Mouse (Mus musculus) forebrain, embryonic 16.5 days (tissue): ENCODE results near the gene Gm45618. TPM values are rescaled to one million over a fixed set of nuclear protein-coding genes. Genes with fewer than 3 reads are reported as not detected.
A peak's percentile ranks its signal among the peaks of the same experiment; 100 is the strongest.

ENCODE experiments used
- ATAC-seq: fragments of 200-750 bp; cut with Nextera tagmentation; 2 replicates; pipeline ENCODE4 v1.8.0; 2017; ENCODE audit warnings: mild to moderate bottlenecking, moderate library complexity
- H3K27ac ChIP-seq: fragments of 300-500 bp; sonication (generic); 2 replicates; pipeline ENCODE4 v1.5.1; 2014; ENCODE audit warnings: low read length, control low read depth
- H3K27me3 ChIP-seq: fragments of 300-500 bp; sonication (generic); replicated peaks from 2 replicates; pipeline ENCODE4 v1.6.1; 2014; ENCODE audit warnings: low read length; ENCODE audit not compliant: control insufficient read depth, insufficient read depth
- H3K36me3 ChIP-seq: fragments of 300-500 bp; sonication (generic); 2 replicates; pipeline ENCODE4 v1.6.1; 2014; ENCODE audit not compliant: control insufficient read depth, insufficient read depth
- H3K4me1 ChIP-seq: fragments of 300-500 bp; sonication (generic); replicated peaks from 2 replicates; pipeline ENCODE4 v1.6.1; 2014; ENCODE audit warnings: low read length; ENCODE audit not compliant: control insufficient read depth, insufficient read depth
- H3K4me2 ChIP-seq: fragments of 300-500 bp; sonication (generic); 2 replicates; pipeline ENCODE4 v1.6.1; 2014; ENCODE audit warnings: mild to moderate bottlenecking, low read length, control low read depth
- H3K4me3 ChIP-seq: fragments of 300-500 bp; sonication (generic); replicated peaks from 2 replicates; pipeline ENCODE4 v1.5.1; 2014; ENCODE audit warnings: mild to moderate bottlenecking, low read length, control low read depth
- H3K9ac ChIP-seq: fragments of 300-500 bp; sonication (generic); replicated peaks from 2 replicates; pipeline ENCODE4 v1.6.1; 2014; ENCODE audit warnings: low read depth, low read length, control low read depth
- H3K9me3 ChIP-seq: fragments of 300-500 bp; sonication (generic); 2 replicates; pipeline ENCODE4 v1.6.1; 2016; ENCODE audit warnings: low read length; ENCODE audit not compliant: control insufficient read depth
- WGBS: fragments of 180-500 bp; shearing (Covaris S2); extraction: QIAGEN DNeasy Blood & Tissue Kit; methylation state at CpG from one replicate; pipeline ENCODE4 v1.1.7; 2014; 5-methylcytosine and 5-hydroxymethylcytosine counted together
- polyA plus RNA-seq: library from polyadenylated mRNA; unstranded; fragments of >200 nt; fragmentation: Nextera tagmentation; extraction: Ambion mirVana; gene quantifications from 2 replicates; pipeline ENCODE4 v1.2.1, GENCODE M21; 2015

Gm45618 gene
- polyA plus RNA-seq, 1 experiment from 2014 or later, result 0.34 TPM

DNA sequence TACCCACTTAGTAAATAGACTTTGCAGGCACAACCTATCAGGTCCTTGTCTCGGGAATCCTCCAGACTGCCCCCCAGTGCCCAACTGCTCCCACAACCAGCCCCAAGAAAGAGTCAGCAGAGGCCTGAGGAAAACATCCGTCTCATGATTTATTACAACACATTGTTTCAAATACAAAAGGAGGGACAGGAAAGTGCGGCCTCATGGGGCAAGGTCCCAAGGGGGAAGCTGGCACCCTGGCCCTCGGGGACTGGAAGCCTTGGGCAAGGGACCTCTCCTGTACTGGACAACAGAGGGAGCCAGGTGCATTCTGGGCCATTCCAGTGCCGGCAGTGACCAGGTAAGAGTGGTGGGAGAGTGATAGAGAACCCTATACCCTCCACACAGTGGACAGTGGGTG lies 41.2 kb downstream of the Gm45618 start:
- Histone ChIP-seq H3K9me3 (no peaks in the 10 kb centered on the region), H3K4me1 (peaks cover 6% of the 10 kb centered on the region), H3K27ac (no peak overlapping the region), H3K9ac (no peak overlapping the region), H3K36me3 (peaks cover 15% of the 10 kb centered on the region; the same call in 1 of the 2 replicates), H3K4me2 (no peak overlapping the region), H3K4me3 (no peak overlapping the region), H3K27me3 (no peaks in the 10 kb centered on the region)
- ATAC-seq, result no peak
- 65% methylated on average over 5 of the region's 5 CpGs for WGBS

DNA sequence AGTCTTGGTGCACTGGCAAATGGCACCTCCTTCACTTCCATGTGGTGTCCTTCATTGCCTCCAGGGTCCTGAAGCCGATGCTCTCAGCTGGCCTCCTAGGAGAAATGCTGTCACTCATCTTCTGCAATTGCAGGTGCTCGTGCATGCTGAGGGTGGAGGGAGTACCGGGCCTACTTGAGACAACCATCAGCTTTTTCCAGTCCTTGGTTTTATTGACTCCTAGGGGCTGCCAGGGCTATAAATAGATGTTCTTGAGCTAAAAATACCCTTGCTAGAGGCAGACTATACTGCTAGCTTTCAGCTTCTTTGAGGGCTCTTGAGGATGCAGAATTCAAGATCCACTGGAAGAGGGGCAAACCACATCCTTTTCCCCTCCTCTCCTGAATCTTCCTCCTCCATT lies 43.4 kb downstream of the Gm45618 start:
- Histone ChIP-seq H3K27me3 (no peaks in the 10 kb centered on the region), H3K4me3 (no peak overlapping the region), H3K36me3 (peaks cover 6% of the 10 kb centered on the region; the same call in 1 of the 2 replicates), H3K27ac (no peak overlapping the region), H3K9me3 (no peaks in the 10 kb centered on the region), H3K4me2 (no peak overlapping the region), H3K9ac (no peak overlapping the region), H3K4me1 (no peaks in the 10 kb centered on the region; the same call in 1 of the 2 replicates)
- ATAC-seq, result no peak
- WGBS, result 73% methylated on average over 3 of the region's 3 CpGs

GRCm38 (mm10) chr7:142074146-142074886 lies 46.2 kb downstream of the Gm45618 start:
- H3K4me2 ChIP-seq, result no peak overlapping the region
- H3K27me3 ChIP-seq, result no peaks in the 10 kb centered on the region
- H3K27ac ChIP-seq, result no peak overlapping the region
- 72% methylated on average over 8 of the region's 8 CpGs for WGBS
- H3K4me1 ChIP-seq, result peaks cover 8% of the 10 kb centered on the region
- H3K9me3 ChIP-seq, result no peaks in the 10 kb centered on the region
- no peak overlapping the region for H3K4me3 ChIP-seq
- ATAC-seq, result no peak
- H3K9ac ChIP-seq, result no peak overlapping the region
- H3K36me3 ChIP-seq, result peaks cover 1% of the 10 kb centered on the region; the same call in 1 of the 2 replicates

DNA sequence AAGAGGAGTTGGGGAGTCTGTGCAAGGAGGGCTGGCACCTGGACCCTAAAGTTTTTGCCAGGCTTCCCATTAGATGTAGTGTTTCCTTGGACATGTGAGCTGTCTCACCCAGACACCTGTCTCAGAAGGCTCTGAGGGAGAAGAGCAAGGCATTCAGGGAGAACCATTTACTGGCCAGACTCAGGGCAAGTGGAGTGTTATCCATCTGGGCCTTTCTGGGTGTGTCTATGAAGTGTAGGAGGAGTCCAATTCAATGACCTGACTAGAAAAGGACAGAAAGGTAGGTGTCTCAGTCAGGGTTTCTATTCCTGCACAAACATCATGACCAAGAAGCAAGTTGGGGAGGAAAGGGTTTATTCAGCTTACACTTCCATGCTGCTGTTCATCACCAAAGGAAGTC lies 48.8 kb downstream of the Gm45618 start:
- Histone ChIP-seq H3K9ac (no peak overlapping the region), H3K4me1 (peaks cover 8% of the 10 kb centered on the region), H3K4me2 (no peak overlapping the region), H3K4me3 (no peak overlapping the region), H3K9me3 (no peaks in the 10 kb centered on the region), H3K27me3 (no peaks in the 10 kb centered on the region; the same call in 1 of the 2 replicates), H3K27ac (no peak overlapping the region), H3K36me3 (no peaks in the 10 kb centered on the region)
- no peak for ATAC-seq

GRCm38 (mm10) chr7:142071212-142071578 lies 49.3 kb downstream of the Gm45618 start:
- 4% methylated on average over 8 of the region's 10 CpGs for WGBS
- H3K9me3 ChIP-seq, result no peaks in the 10 kb centered on the region
- peaks cover 8% of the 10 kb centered on the region for H3K4me1 ChIP-seq
- ATAC-seq, result peak; percentile 40; the same call in 1 of the 2 replicates
- H3K36me3 ChIP-seq, result no peaks in the 10 kb centered on the region
- 0 out of 2 replicates have a peak overlapping the region, but pooled peaks have one; percentile 18 for H3K9ac ChIP-seq
- no peaks in the 10 kb centered on the region; the same call in 1 of the 2 replicates for H3K27me3 ChIP-seq
- peak overlapping the region; percentile 43 for H3K4me2 ChIP-seq
- 0 out of 2 replicates have a peak overlapping the region, but pooled peaks have one; percentile 1 for H3K4me3 ChIP-seq
- no peak overlapping the region for H3K27ac ChIP-seq

DNA sequence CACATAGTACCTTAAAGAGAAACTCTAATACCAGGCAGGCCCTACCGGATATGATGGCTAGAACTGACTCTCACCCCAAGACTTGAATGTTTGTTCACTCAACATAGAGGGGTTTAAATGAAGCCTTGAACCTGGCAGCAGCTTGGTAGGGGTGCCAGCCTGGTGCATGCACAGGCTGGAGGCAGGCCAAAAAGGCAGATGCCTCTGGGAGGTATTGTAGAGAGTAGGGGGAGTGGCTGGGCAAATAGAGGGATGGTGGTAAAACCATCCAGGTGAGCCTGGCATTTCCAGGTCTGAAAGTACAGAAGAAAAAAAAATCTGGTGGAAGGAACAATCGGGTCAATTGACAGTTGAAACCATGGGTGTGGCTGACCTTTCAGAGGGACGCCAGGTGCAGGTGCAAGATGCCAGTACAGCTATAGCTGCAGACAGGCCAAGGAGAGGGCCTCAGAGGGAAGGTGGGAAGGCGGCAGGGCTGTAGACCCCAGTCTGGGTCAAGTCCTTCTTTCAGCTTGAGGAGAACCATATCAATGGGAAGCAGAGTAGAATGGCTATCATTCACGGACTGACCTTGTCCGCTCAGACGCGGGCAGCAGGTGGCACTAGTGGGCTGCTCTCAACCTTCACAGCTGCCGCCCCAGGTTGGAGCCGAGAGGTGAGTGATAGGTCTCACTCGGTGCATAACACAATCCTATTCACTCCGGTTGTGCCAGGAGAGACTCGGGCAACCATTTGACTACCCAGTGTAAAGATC lies 49.9 kb downstream of the Gm45618 start:
- Histone ChIP-seq H3K27me3 (no peaks in the 10 kb centered on the region; the same call in 1 of the 2 replicates), H3K4me2 (peak overlapping the region; percentile 43), H3K4me3 (0 out of 2 replicates have a peak overlapping the region, but pooled peaks have one; percentile 1), H3K9ac (0 out of 2 replicates have a peak overlapping the region, but pooled peaks have one; percentile 18), H3K9me3 (no peaks in the 10 kb centered on the region), H3K27ac (no peak overlapping the region), H3K36me3 (no peaks in the 10 kb centered on the region), H3K4me1 (peaks cover 8% of the 10 kb centered on the region)
- 15% methylated on average over 13 of the region's 13 CpGs for WGBS
- ATAC-seq, result peak; percentile 77

Other genes with a start within 250 kb of the Gm45618 start
- 96.0 and 101 TPM in 2 replicates for gene Tollip, start 202.2 kb downstream of the Gm45618 start, polyA plus RNA-seq
- gene Brsk2, start 171.0 kb downstream of the Gm45618 start, polyA plus RNA-seq, result 22.7 and 26.5 TPM in 2 replicates
- gene Mob2, start 59.7 kb downstream of the Gm45618 start, polyA plus RNA-seq, result 53.2 and 54.2 TPM in 2 replicates
- 84.9 and 98.7 TPM in 2 replicates for gene Dusp8, start 24.9 kb downstream of the Gm45618 start, polyA plus RNA-seq
- gene Gm39115, start 15.3 kb upstream of the Gm45618 start, polyA plus RNA-seq, result not detected in 2 replicates
- not detected in 2 replicates for gene Gm45337, start 23.9 kb upstream of the Gm45618 start, polyA plus RNA-seq
- not detected in 2 replicates for gene Gm29735, start 36.4 kb upstream of the Gm45618 start, polyA plus RNA-seq
- gene Gm4553, start 45.0 kb upstream of the Gm45618 start, polyA plus RNA-seq, result not detected in 2 replicates
- not detected in 2 replicates for gene Krtap5-2, start 55.3 kb upstream of the Gm45618 start, polyA plus RNA-seq
- gene Gm10153, start 69.7 kb upstream of the Gm45618 start, polyA plus RNA-seq, result not detected in 2 replicates
- gene Krtap5-3, start 80.6 kb upstream of the Gm45618 start, polyA plus RNA-seq, result not detected in 2 replicates
- not detected in 2 replicates for gene Gm7579, start 91.1 kb upstream of the Gm45618 start, polyA plus RNA-seq
- not detected in 2 replicates for gene Krtap5-5, start 109.2 kb upstream of the Gm45618 start, polyA plus RNA-seq
- gene Gm40460, start 120.3 kb upstream of the Gm45618 start, polyA plus RNA-seq, result not detected in 2 replicates
- not detected in 2 replicates for gene Gm2431, start 137.6 kb upstream of the Gm45618 start, polyA plus RNA-seq
- not detected in 2 replicates for gene Gm4559, start 153.6 kb upstream of the Gm45618 start, polyA plus RNA-seq
- gene Krtap5-1, start 176.4 kb upstream of the Gm45618 start, polyA plus RNA-seq, result not detected in 2 replicates
- gene Krtap5-4, start 182.8 kb upstream of the Gm45618 start, polyA plus RNA-seq, result not detected in 2 replicates